ENCODE assay signal across 8 mouse cellular contexts in genomic region chr10:12964151-12965075, GRCm38 (mm10). TPM values are rescaled to one million over a fixed set of nuclear protein-coding genes. Genes with fewer than 3 reads are reported as not detected.
DNase-seq lines count a peak whose midpoint lies in the region; ATAC-seq and TF ChIP-seq lines count a peak whose summit lies in the region.

Gene Stx11, minus strand, starts transcription at chr10:12964298.

- TF ChIP-seq CTCF in left cerebral cortex, adult 2 months (IDR thresholded peaks at IDR 0.05), result no peak

- no peaks in the 10 kb centered on the region for H3K36me3 ChIP-seq in hindbrain, embryonic 15.5 days
- 0 out of 2 replicates have a peak, but pooled peaks cover 4% of the 10 kb centered on the region for H3K36me3 ChIP-seq in liver, embryonic 13.5 days

- peak in 1 of 2 experiments; percentile 26 for DNase-seq in left cerebral cortex, adult 2 months (ENCODE audit: extremely low spot score in 1 of 2, low spot score in 2 of 2)
- no peak for DNase-seq in left cerebral cortex, adult 9 months (ENCODE audit: low spot score in 2 of 2)
- peak; percentile 4 for DNase-seq in cerebellum, adult 8-10 months
- peak; percentile 57 for DNase-seq in forelimb bud, embryonic 11.5 days (ENCODE audit: low read depth, low spot score)
- peak; percentile 79 for DNase-seq in liver, embryonic 13.5 days
- peak; percentile 80 for DNase-seq in naive thymus-derived CD4-positive, alpha-beta T cell, adult 2 months (ENCODE audit: low read depth)
- DNase-seq in testis, postnatal 14 days (ENCODE audit: low spot score), result peak; percentile 66

- peak within 1 kb of the TSS; percentile 55 for H3K9ac ChIP-seq in hindbrain, embryonic 15.5 days
- peak within 1 kb of the TSS; percentile 82 for H3K9ac ChIP-seq in liver, embryonic 13.5 days

- 3% methylated on average over 54 of the region's 56 CpGs for WGBS in hindbrain, embryonic 15.5 days
- 4% methylated on average over 56 of the region's 56 CpGs for WGBS in liver, embryonic 13.5 days (ENCODE audit: insufficient replicate concordance)

- H3K9me3 ChIP-seq in hindbrain, embryonic 15.5 days, result no peaks in the 10 kb centered on the region
- no peaks in the 10 kb centered on the region for H3K9me3 ChIP-seq in liver, embryonic 13.5 days (replicated peaks)

- peak within 1 kb of the TSS; percentile 92 for H3K4me2 ChIP-seq in hindbrain, embryonic 15.5 days
- H3K4me2 ChIP-seq in liver, embryonic 13.5 days, result peak within 1 kb of the TSS; percentile 85

- ATAC-seq in hindbrain, embryonic 15.5 days (ENCODE audit: low FRiP score, low read depth), result peak; percentile 84
- peak; percentile 92 for ATAC-seq in liver, embryonic 13.5 days (ENCODE audit: low read depth)

- H3K27ac ChIP-seq in left cerebral cortex, adult 2 months, result no peak within 1 kb of the TSS
- no peak within 1 kb of the TSS for H3K27ac ChIP-seq in hindbrain, embryonic 15.5 days (replicated peaks)
- H3K27ac ChIP-seq in liver, embryonic 13.5 days, result peak within 1 kb of the TSS; percentile 82

- 0 out of 2 replicates have a peak, but pooled peaks cover 4% of the 10 kb centered on the region for H3K27me3 ChIP-seq in hindbrain, embryonic 15.5 days
- H3K27me3 ChIP-seq in liver, embryonic 13.5 days, result no peaks in the 10 kb centered on the region

- H3K4me1 ChIP-seq in hindbrain, embryonic 15.5 days (replicated peaks), result peaks cover 6% of the 10 kb centered on the region
- peaks cover 34% of the 10 kb centered on the region for H3K4me1 ChIP-seq in liver, embryonic 13.5 days (replicated peaks)

- H3K4me3 ChIP-seq in left cerebral cortex, adult 2 months, result peak within 1 kb of the TSS; percentile 59
- peak within 1 kb of the TSS; percentile 71 for H3K4me3 ChIP-seq in hindbrain, embryonic 15.5 days
- H3K4me3 ChIP-seq in liver, embryonic 13.5 days (replicated peaks), result peak within 1 kb of the TSS; percentile 84

- intact Hi-C loops in left cerebral cortex, adult 2 months (cut with DNase I), result no loop called here

RNA-seq across cellular contexts. Expression of gene Stx11, which starts in this region (rescaled TPM):
- under 1 TPM; 0.07 to 0.23 TPM for total RNA-seq in left cerebral cortex, adult 2 months (2021)
- polyA plus RNA-seq in hindbrain, embryonic 15.5 days (2015; fragmentation: Nextera tagmentation; extraction: Ambion mirVana), result 1.8 and 2.0 TPM in 2 replicates
- 12.5 and 13.6 TPM in 2 replicates for polyA plus RNA-seq in liver, embryonic 13.5 days (2015; fragmentation: Nextera tagmentation; extraction: Ambion mirVana)

Comparison
In these comparisons a context has a peak if more than half of its experiments do, and no peak if none do; other contexts are left out.
1. DNase-seq: peak in cerebellum, adult 8-10 months (single experiment), forelimb bud, embryonic 11.5 days (single experiment), liver, embryonic 13.5 days (single experiment), naive thymus-derived CD4-positive, alpha-beta T cell, adult 2 months (single experiment) and testis, postnatal 14 days (single experiment); none in left cerebral cortex, adult 9 months (0 of 2).
2. Peak in every context shown above with its lines, with median percentiles within 50 percentile points of each other: H3K4me3 ChIP-seq.